Mouse (Mus musculus) forebrain, postnatal 0 days (tissue): Measurements from ENCODE around the gene Rabl3. TPM values are rescaled to one million over a fixed set of nuclear protein-coding genes. Genes with fewer than 3 reads are reported as not detected.

Source experiments
- ATAC-seq: fragments of 200-750 bp; cut with Nextera tagmentation; 2 replicates; pipeline ENCODE4 v1.8.0; 2017; ENCODE audit warnings: mild to moderate bottlenecking, moderate library complexity
- DNase-seq: peaks from one replicate; pipeline ENCODE4 v3.0.0-alpha.2; 2015
- H3K27ac ChIP-seq: fragments of 300-500 bp; sonication (generic); 2 replicates; pipeline ENCODE4 v1.5.1; 2014; ENCODE audit warnings: low read depth, mild to moderate bottlenecking, antibody characterized with exemption, low read length, moderate library complexity, mixed read lengths
- H3K27me3 ChIP-seq: fragments of 300-500 bp; sonication (generic); 2 replicates; pipeline ENCODE4 v1.6.1; 2014; ENCODE audit warnings: mild to moderate bottlenecking, low read length, mixed read lengths; ENCODE audit not compliant: insufficient read depth
- H3K36me3 ChIP-seq: fragments of 300-500 bp; sonication (generic); 2 replicates; pipeline ENCODE4 v1.6.1; 2014; ENCODE audit warnings: mild to moderate bottlenecking, moderate library complexity; ENCODE audit not compliant: insufficient read depth
- H3K4me1 ChIP-seq: fragments of 300-500 bp; sonication (generic); 2 replicates; pipeline ENCODE4 v1.6.1; 2014; ENCODE audit warnings: antibody characterized with exemption; ENCODE audit not compliant: insufficient read depth
- H3K4me2 ChIP-seq: fragments of 300-500 bp; sonication (generic); 2 replicates; pipeline ENCODE4 v1.6.1; 2014; ENCODE audit warnings: low read depth, mild to moderate bottlenecking, moderate library complexity
- H3K4me3 ChIP-seq: fragments of 300-500 bp; sonication (generic); 2 replicates; pipeline ENCODE4 v1.5.1; 2014; ENCODE audit warnings: low read depth, low read length, mixed read lengths
- H3K9ac ChIP-seq: fragments of 300-500 bp; sonication (generic); 2 replicates; pipeline ENCODE4 v1.6.1; 2014; ENCODE audit warnings: mild to moderate bottlenecking
- H3K9me3 ChIP-seq: fragments of 300-500 bp; sonication (generic); 2 replicates; pipeline ENCODE4 v1.6.1; 2016; ENCODE audit warnings: low read length
- CTCF ChIP-seq: sonication (generic); IDR thresholded peaks from 2 replicates; pipeline ENCODE4 v1.5.1; 2016; ENCODE audit warnings: antibody characterized with exemption, control low read depth, low read depth
- WGBS: fragments of 180-500 bp; shearing (Covaris S2); extraction: QIAGEN DNeasy Blood & Tissue Kit; methylation state at CpG from one replicate; pipeline ENCODE4 v1.1.7; 2014; 5-methylcytosine and 5-hydroxymethylcytosine counted together
- polyA plus RNA-seq: library from polyadenylated mRNA; unstranded; fragments of >200 nt; fragmentation: Nextera tagmentation; extraction: Ambion mirVana; gene quantifications from 2 replicates; pipeline ENCODE4 v1.2.1, GENCODE M21; 2015
- total RNA-seq: library from RNA; depleted of rRNA; stranded (reverse); fragments of >200 nt; gene quantifications from 2 replicates; pipeline ENCODE4 v1.2.3, GENCODE M21; 2014

The Rabl3 gene
- total and polyA plus RNA-seq, 2 experiments from 2014 or later, result 8.2 to 12.4 TPM

- Histone ChIP-seq H3K27me3 (no peaks in the 10 kb centered on the region), H3K9ac (no peak overlapping the region), H3K4me1 (peaks cover 11% of the 10 kb centered on the region; the same call in 1 of the 2 replicates), H3K4me3 (no peak overlapping the region), H3K9me3 (no peaks in the 10 kb centered on the region), H3K36me3 (no peaks in the 10 kb centered on the region), H3K4me2 (no peak overlapping the region), H3K27ac (no peak overlapping the region)
- DNase-seq (no peak), ATAC-seq (no peak)
- TF ChIP-seq CTCF, result no peak
- WGBS, result 89% methylated on average over 4 of the region's 4 CpGs
These were observed 41.0 kb downstream of the Rabl3 start for GRCm38 (mm10) chr16:37580651-37581050.

- Histone ChIP-seq H3K9ac (no peak overlapping the region), H3K4me2 (no peak overlapping the region), H3K27ac (no peak overlapping the region), H3K36me3 (no peaks in the 10 kb centered on the region), H3K9me3 (no peaks in the 10 kb centered on the region), H3K27me3 (no peaks in the 10 kb centered on the region), H3K4me3 (no peak overlapping the region), H3K4me1 (peaks cover 11% of the 10 kb centered on the region; the same call in 1 of the 2 replicates)
- DNase-seq (no peak), ATAC-seq (no peak)
- no peak for TF ChIP-seq CTCF
- WGBS, result 35% methylated on average over 3 of the region's 3 CpGs
These were observed 42.2 kb downstream of the Rabl3 start for GRCm38 (mm10) chr16:37581901-37582300.

GRCm38 (mm10) chr16:37583306-37583705 lies 43.6 kb downstream of the Rabl3 start:
- peaks cover 11% of the 10 kb centered on the region; the same call in 1 of the 2 replicates for H3K4me1 ChIP-seq
- ATAC-seq, result no peak

GRCm38 (mm10) chr16:37583801-37584200 lies 44.1 kb downstream of the Rabl3 start:
- DNase-seq (no peak), ATAC-seq (no peak)
- peak overlapping the region; percentile 26; the same call in 1 of the 2 replicates for H3K4me3 ChIP-seq
- peak overlapping the region; percentile 48 for H3K4me2 ChIP-seq
- H3K36me3 ChIP-seq, result no peaks in the 10 kb centered on the region
- 23% methylated on average over 6 of the region's 6 CpGs for WGBS
- H3K27me3 ChIP-seq, result no peaks in the 10 kb centered on the region
- TF ChIP-seq CTCF, result no peak
- H3K9me3 ChIP-seq, result no peaks in the 10 kb centered on the region
- H3K9ac ChIP-seq, result peak overlapping the region; percentile 52; the same call in 1 of the 2 replicates
- H3K4me1 ChIP-seq, result peaks cover 11% of the 10 kb centered on the region; the same call in 1 of the 2 replicates
- H3K27ac ChIP-seq, result peak overlapping the region; percentile 92

More at GRCm38 (mm10) chr16:37583306-37583705, 43.6 kb downstream of the Rabl3 start:
- H3K4me3 ChIP-seq, result no peak overlapping the region
- H3K36me3 ChIP-seq, result no peaks in the 10 kb centered on the region
- no peaks in the 10 kb centered on the region for H3K9me3 ChIP-seq
- DNase-seq, result no peak
- no peak overlapping the region for H3K27ac ChIP-seq
- no peaks in the 10 kb centered on the region for H3K27me3 ChIP-seq
- no peak for TF ChIP-seq CTCF
- no peak overlapping the region for H3K9ac ChIP-seq
- 81% methylated on average over 3 of the region's 3 CpGs for WGBS
- H3K4me2 ChIP-seq, result no peak overlapping the region

GRCm38 (mm10) chr16:37584218-37585035 lies 44.7 kb downstream of the Rabl3 start:
- no peaks in the 10 kb centered on the region for H3K27me3 ChIP-seq
- H3K9me3 ChIP-seq, result no peaks in the 10 kb centered on the region
- H3K36me3 ChIP-seq, result no peaks in the 10 kb centered on the region
- TF ChIP-seq CTCF, result peak; percentile 21; the same call in 1 of the 2 replicates
- H3K4me1 ChIP-seq, result peaks cover 11% of the 10 kb centered on the region; the same call in 1 of the 2 replicates
- ATAC-seq (peak; percentile 89), DNase-seq (peak; percentile 81)
- 2% methylated on average over 25 of the region's 25 CpGs for WGBS
- H3K4me3 ChIP-seq, result peak overlapping the region; percentile 26
- peak overlapping the region; percentile 92 for H3K27ac ChIP-seq
- H3K4me2 ChIP-seq, result peak overlapping the region; percentile 48
- peak overlapping the region; percentile 52 for H3K9ac ChIP-seq

DNA sequence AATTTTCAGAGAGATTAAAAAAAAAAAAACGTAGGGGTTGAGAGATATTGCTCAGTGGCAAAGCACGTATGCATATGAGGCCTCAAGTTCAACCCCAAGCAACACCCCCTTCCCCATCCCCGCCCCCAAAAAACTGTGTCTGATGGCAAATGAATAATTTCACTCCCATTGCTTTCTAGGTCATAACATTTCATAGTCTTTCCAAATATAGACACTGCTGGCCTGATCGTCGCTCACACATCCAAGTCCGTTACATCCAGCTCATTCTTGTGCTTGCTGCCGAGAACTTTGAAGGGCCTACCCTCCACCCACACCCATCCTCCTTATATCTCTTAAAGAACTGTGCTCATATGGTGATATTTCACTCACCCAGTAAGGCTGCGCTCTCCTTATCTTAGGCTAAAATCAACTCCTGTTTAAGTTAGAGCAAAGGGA lies 45.5 kb downstream of the Rabl3 start:
- H3K4me3 ChIP-seq, result no peak overlapping the region
- H3K9me3 ChIP-seq, result no peaks in the 10 kb centered on the region
- no peak overlapping the region for H3K9ac ChIP-seq
- TF ChIP-seq CTCF, result no peak
- peaks cover 11% of the 10 kb centered on the region; the same call in 1 of the 2 replicates for H3K4me1 ChIP-seq
- DNase-seq (peak; percentile 37), ATAC-seq (peak; percentile 38)
- H3K27me3 ChIP-seq, result no peaks in the 10 kb centered on the region
- H3K36me3 ChIP-seq, result no peaks in the 10 kb centered on the region
- WGBS, result 42% methylated on average over 8 of the region's 8 CpGs
- H3K27ac ChIP-seq, result peak overlapping the region; percentile 92
- H3K4me2 ChIP-seq, result peak overlapping the region; percentile 48; the same call in 1 of the 2 replicates

GRCm38 (mm10) chr16:37590921-37591320 lies 51.2 kb downstream of the Rabl3 start:
- Histone ChIP-seq H3K4me1 (no peaks in the 10 kb centered on the region), H3K36me3 (no peaks in the 10 kb centered on the region), H3K4me3 (no peak overlapping the region), H3K4me2 (no peak overlapping the region), H3K9ac (no peak overlapping the region), H3K9me3 (no peaks in the 10 kb centered on the region), H3K27me3 (no peaks in the 10 kb centered on the region), H3K27ac (no peak overlapping the region)
- no peak for DNase-seq
- 60% methylated on average over 3 of the region's 3 CpGs for WGBS
- ATAC-seq, result no peak
- no peak for TF ChIP-seq CTCF
